Mouse (Mus musculus) brain, adult 2 months (tissue): Measurements from ENCODE around the gene Nop53.

Source experiments
- DNase-seq: peaks from one replicate; pipeline ENCODE4 v3.0.0; 2011; ENCODE audit warnings: low read depth, low spot score

The Nop53 gene

GRCm38 (mm10) chr7:15960691-15961090 lies 14.8 kb upstream of the Nop53 start:
- no peak for DNase-seq

DNA sequence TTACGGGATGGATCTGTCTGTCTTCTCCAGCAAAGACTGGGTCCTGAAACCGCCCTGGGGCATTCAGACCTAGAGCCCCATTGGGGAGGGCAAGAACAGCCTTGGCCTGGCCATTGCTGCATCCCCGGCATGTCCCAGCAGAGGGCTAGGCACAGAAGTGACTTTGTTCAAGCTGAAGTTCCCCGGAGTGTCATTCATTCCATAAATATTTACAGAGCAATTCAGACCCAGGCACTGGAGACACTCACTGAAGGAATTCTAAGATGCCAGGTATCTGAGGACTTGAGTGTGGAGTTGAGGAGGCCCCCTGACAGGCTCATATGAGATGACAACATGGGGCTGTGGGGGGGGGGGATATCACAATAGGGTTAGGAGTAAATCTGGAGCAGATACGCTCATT lies 10.3 kb upstream of the Nop53 start:
- no peak for DNase-seq

DNA sequence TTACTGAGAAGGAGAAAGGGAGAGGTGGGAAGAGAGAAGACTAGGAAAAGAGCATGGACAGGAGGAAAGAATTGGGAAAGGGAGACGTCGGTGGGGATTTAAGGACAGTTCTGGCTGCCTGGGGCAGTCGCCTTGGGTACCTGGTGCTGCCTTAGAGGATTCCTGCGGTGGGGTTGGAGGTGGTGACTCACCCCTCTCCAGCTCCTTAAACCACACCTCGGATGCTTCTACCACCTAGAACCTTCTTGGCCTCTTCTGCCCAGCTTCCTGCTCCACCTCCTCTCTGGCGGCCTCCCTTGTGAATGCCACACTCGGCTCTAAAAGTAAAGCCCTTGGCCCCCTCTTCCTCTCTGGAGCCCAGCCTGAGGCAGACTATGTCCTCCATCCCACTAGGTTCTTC lies 9.6 kb upstream of the Nop53 start:
- DNase-seq: no peak

DNA sequence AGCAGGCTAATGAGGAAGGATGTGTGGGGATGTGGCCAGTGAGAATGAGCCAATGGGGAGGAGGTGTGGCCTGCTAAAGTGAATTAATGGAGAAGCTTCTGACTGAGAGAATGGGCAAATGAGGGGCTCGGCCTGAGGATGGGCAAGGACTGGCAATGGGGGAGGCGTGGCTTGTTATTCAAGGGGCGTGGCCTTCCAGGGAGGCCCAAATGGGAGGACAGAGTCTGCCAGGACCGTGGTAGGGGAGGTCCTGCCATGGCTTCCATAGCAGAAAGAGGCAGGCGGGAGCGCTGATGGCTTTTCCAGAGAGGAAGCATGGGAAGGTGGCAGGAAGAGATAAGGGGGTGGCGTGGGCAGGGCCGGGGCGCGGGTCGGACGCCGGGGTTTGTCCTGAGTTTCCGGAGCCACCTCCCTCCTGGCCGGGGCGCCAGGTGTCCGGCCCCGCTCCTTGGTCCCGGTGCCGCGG lies 9.1 kb upstream of the Nop53 start:
- no peak for DNase-seq

DNA sequence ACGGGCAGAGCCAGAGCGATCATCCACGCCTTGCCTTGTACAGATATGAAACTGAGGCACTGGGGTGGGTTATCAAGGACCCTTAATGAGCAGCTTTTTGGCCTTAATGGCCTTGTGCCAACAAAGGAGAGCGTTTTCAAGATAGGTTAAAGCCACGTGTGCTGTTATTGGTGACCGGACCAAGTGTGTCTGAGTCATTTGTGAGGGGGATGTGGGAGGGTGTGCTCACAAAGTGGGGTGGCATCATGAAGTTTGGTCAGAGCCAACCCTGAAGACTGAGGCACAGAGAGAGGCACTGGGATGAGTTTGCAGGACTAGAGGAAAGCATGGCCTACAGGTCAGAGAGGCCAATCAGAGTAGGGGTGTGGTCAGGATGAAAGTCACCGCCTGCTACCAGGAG lies 8.6 kb upstream of the Nop53 start:
- DNase-seq: no peak

DNA sequence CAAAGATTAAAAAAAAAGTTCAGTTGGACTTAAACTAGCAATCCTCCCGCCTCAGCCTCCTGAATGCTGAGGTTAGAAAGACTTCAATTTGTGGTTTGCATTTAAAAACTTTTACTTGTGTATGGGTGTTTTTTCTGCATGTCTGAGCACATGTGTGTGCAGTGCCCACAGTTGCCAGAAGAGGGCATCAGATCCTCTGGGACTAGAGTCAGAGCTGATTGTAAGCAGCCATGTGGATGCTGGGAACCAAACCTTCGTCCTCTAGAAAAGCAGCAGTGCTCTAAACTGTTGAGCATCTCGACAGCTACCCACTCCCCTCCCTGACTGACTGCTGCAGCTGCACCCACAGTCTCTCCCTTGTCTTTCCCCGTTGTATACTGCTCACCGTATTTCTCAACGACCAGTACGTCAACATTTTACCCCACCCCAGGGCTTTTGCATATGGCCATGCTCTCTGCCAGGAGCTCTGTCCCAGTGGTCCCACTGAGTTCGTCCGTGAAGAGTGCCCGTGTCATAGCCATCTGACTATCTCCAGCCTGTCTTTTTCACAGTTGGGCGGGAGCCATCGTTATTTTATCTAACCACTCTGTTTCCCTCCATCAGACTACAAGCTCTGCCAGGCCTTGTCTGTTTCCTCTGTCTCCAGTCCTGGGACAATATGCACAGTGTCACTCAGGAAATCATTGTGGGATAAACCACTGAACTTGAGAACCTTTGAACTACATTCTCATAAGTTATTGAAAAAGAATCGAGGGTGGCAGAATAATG lies 7.6 kb upstream of the Nop53 start:
- no peak for DNase-seq

DNA sequence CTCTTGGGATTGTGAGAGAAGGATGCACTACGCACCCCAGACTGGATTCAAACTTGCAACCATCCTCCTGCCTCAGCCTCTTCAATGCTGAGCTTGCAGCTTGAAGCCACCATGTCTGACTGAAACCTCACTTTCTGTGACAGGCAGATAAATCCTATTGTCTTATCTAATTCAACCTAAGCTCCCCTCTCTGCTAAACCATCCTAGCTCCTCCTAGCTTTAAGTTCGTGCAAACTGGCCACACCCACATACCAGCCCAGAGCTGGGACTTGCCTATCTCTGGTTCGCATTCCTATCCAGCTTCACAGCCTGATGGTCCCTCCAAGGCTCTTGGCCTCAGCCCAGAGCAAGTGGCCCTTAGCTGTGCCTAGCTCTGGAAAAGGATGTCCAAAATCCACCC lies 6.5 kb upstream of the Nop53 start:
- DNase-seq: no peak

DNA sequence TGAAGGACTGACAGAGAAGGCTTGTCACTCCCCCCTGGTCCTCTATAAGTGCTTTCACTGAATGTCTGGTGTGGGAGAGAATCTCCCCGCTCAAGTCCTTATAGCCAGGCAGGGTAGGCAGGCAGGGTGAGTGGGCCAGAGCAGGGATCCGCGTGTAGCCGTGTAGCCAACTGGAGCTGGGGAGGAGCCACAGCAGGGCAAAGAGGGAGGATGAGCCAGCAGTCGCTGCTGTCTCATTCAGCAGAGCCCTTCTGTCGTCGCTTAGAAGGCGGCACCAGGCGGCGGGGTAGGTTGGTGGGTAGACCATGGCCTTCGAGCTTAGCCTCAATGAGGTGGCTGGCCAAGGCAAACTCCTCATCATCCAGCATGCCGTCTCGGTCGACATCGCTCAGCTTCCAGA lies 4.1 kb upstream of the Nop53 start:
- no peak for DNase-seq

GRCm38 (mm10) chr7:15949216-15949790 lies 3.4 kb upstream of the Nop53 start:
- no peak for DNase-seq

DNA sequence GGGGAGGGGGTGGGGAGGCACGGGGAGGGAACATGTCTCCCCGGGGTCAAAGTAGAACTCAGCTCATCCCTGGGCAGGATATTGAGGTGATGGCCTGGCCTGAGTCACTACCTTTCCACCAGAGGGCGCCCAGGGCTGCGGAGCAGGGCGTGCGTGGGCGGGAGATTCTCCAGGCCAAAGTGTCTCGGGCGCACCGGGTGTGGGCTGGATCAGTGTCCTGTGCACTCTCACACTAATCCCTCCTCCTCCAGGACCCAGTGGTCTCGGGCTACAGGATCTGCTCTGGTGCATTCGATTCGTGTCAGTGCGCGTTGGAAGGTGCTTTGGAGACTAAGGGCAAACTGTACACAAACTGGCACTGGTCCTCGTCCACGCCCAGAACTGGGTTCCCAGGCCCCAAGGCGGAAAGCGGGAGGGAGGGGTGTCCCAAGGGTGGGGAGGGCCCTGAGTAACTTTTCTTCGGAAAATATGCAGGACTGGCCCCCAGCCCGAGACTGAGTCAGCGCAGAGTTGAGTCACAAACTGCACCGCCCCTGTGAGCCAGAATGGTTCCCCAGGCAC lies 2.6 kb upstream of the Nop53 start:
- peak; percentile 86 for DNase-seq

DNA sequence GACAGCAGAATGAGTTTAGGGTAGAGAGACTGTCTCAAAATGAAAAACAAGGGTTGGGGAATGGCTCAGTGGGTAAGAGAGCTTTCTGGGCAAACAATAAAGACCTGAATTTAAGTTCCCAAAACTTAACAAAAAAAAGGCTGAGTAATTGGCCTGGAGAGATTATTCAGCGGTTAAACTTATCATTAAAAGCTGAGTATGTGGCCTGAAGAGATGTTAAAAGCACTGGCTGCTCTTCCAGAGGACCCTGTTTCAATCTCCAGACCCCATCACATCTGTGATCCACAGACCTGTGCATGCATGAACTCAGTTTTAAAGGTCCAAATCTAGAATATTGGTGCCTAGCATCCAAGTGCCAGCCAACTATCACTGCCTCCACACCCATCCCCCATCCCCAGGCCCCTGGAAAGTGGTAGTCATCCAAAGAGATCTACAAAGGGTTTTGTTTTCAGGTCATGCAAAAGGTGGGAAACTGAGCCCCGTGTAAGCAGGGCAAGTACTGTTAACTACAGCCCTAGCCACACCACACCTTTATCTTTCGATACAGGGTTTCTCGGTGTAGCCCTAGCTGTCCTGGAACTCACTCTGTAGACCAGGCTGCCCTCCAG lies 1.9 kb upstream of the Nop53 start:
- no peak for DNase-seq

DNA sequence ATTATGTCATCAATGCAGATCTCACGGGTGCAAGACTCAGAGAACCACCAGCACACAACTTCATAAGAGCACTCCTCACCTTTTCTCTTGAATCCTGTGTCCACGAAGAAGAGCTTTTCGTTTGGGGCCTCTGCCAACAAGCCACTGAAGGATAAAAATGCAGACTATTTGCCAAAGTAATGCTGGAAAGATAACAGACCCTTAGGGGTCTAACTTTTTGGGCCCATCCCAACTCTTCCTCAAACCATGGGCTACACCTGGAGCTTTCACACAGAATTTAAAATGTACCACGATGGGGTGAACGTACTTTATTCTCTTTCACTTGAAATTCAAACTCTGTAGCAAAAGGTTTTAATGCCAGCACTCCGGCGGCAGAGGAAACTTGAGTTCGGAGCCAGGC lies 663 bp downstream of the Nop53 start:
- DNase-seq: no peak

- no peak for DNase-seq
Observed at GRCm38 (mm10) chr7:15944311-15944710, 1.6 kb downstream of the Nop53 start.

GRCm38 (mm10) chr7:15938621-15939020 lies 7.3 kb downstream of the Nop53 start:
- DNase-seq: no peak

GRCm38 (mm10) chr7:15937491-15937890 lies 8.4 kb downstream of the Nop53 start:
- DNase-seq: no peak

- peak; percentile 72 for DNase-seq
Observed at GRCm38 (mm10) chr7:15933437-15934359, 12.2 kb downstream of the Nop53 start.

DNA sequence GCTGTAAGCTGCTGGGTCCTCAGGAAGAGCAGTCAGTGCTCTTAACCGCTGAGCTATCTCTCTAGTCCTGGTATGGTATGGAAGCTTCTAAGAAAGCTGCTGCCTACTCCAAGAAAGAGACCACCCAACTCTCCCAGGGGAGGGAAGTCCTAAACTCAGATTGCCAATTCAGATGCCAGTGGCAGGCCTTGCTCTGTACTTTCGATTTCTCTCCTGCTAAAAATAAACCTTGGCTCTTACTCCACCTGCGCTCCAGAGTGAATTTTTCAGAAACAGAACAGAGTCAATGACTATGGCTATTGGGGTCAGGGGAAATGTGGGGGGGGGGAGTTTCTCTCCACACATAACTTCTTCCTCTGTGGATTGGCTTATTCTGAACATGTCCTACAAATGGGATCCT lies 14.2 kb downstream of the Nop53 start:
- DNase-seq: no peak

- no peak for DNase-seq
Observed at GRCm38 (mm10) chr7:15930543-15930942, 15.3 kb downstream of the Nop53 start.

DNA sequence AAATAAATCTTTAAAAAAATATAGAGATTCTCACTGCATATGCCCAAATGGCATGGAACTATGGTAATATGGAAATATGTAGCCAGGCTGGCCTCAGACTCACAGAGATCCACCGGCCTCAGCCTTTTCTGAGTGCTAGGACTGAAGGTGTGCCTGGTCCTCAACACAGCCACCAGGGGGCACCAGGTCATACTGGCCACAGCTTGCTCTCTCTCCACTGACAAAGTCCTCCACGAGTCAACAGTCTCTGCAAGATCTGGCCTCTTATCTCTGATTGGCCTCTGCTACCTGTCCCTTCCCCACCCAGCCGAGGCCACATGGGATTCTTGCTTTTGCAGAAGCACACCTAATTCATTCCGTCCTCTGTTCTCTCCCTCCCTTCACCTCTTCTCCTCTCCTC lies 16.0 kb downstream of the Nop53 start:
- DNase-seq: peak; percentile 66

GRCm38 (mm10) chr7:15922220-15922773 lies 23.6 kb downstream of the Nop53 start, which contains the start of gene Selenow:
Selenow (minus strand) TSS chr7:15922402.
- DNase-seq: peak; percentile 98

GRCm38 (mm10) chr7:15921796-15922195 lies 24.1 kb downstream of the Nop53 start:
- DNase-seq: peak; percentile 65
